Mouse (Mus musculus) G1E (cell line): ENCODE data around the gene Acot7. TPM values are rescaled to one million over a fixed set of nuclear protein-coding genes. Genes with fewer than 3 reads are reported as not detected.

ENCODE experiments used
- ATAC-seq: 2 replicates; pipeline ENCODE4 v1.8.0; 2016; ENCODE audit warnings: mild to moderate bottlenecking; ENCODE audit not compliant: insufficient number of reproducible peaks, poor library complexity, low FRiP score, severe bottlenecking; ENCODE audit errors: extremely low read depth
- DNase-seq: peaks from one replicate; pipeline ENCODE4 v3.0.0; 2012; ENCODE audit warnings: low spot score
- H3K27me3 ChIP-seq: 2 replicates; pipeline ENCODE4 v1.6.1; 2012; ENCODE audit warnings: mild to moderate bottlenecking, low read length, inconsistent platforms; ENCODE audit not compliant: insufficient read depth
- H3K36me3 ChIP-seq: replicated peaks from 2 replicates; pipeline ENCODE3; 2012; ENCODE audit warnings: mild to moderate bottlenecking, inconsistent platforms
- H3K4me1 ChIP-seq: 2 replicates; pipeline ENCODE4 v1.6.1; 2012; ENCODE audit warnings: low read depth, low read length, inconsistent platforms, mixed read lengths; ENCODE audit not compliant: insufficient read depth
- H3K4me3 ChIP-seq: 2 replicates; pipeline ENCODE4 v1.5.1; 2012; ENCODE audit warnings: low read depth, mild to moderate bottlenecking, inconsistent platforms, low read length, moderate library complexity, mixed read lengths
- H3K9me3 ChIP-seq: replicated peaks from 2 replicates; pipeline ENCODE4 v1.6.1; 2012; ENCODE audit warnings: inconsistent platforms
- CTCF ChIP-seq: IDR thresholded peaks from 2 replicates; pipeline ENCODE4 v1.5.1; 2012; ENCODE audit warnings: low read depth, low read length, inconsistent platforms, mixed read lengths
- GATA1 ChIP-seq: IDR thresholded peaks from 2 replicates; pipeline ENCODE4 v1.6.1; 2012; ENCODE audit warnings: borderline replicate concordance, low read length, inconsistent platforms, mixed read lengths
- GATA2 ChIP-seq: IDR thresholded peaks from 2 replicates; pipeline ENCODE4 v1.6.1; 2012; ENCODE audit warnings: low read depth, low read length, inconsistent platforms, borderline replicate concordance
- POLR2AphosphoS5 ChIP-seq: IDR thresholded peaks from 2 replicates; pipeline ENCODE4 v1.6.1; 2012; ENCODE audit warnings: low read depth, low read length, inconsistent platforms; ENCODE audit not compliant: insufficient replicate concordance
- TAL1 ChIP-seq: conservative IDR thresholded peaks from 2 replicates; pipeline ENCODE4 v1.6.1; 2012; ENCODE audit warnings: low read depth, low read length, inconsistent platforms, mixed read lengths
- polyA plus RNA-seq: library from polyadenylated mRNA; stranded (reverse); fragments of >175 nt; gene quantifications from 2 replicates; pipeline ENCODE4 v1.2.3, GENCODE M21; 2012
- total RNA-seq, 2 experiments: library from RNA; stranded (forward) in 1 of 2; stranded (reverse) in 1 of 2; fragments of 200-1000 nt in 1 of 2; fragments of >200 nt in 1 of 2; fragmentation: Nextera tagmentation in 1 of 2; gene quantifications; 2 replicates each; pipeline ENCODE4 v1.2.3; 2014 to 2017

Gene Acot7
- total and polyA plus RNA-seq, 3 experiments = 17.6 to 51.1 (median 22.1) TPM

GRCm38 (mm10) chr4:152158585-152159284 lies 19.2 kb upstream of the Acot7 start, which contains the start of gene Hes2:
Gene Hes2 (plus strand): TSS chr4:152158867.
- DNase-seq = no peak
- ATAC-seq = peak; percentile 62
- peak within 1 kb of the TSS; percentile 71 for H3K4me3 ChIP-seq
- H3K4me1 ChIP-seq = peaks cover 41% of the 10 kb centered on the region
- no peaks in the 10 kb centered on the region for H3K36me3 ChIP-seq
- TF ChIP-seq GATA1 = no peak
- no peak for TF ChIP-seq CTCF
- no peak for TF ChIP-seq POLR2AphosphoS5
- no peak for TF ChIP-seq GATA2
- TF ChIP-seq TAL1 = no peak
- H3K9me3 ChIP-seq = peaks cover 3% of the 10 kb centered on the region; the same call in 1 of the 2 replicates
- peaks cover 32% of the 10 kb centered on the region for H3K27me3 ChIP-seq

- DNase-seq (no peak), ATAC-seq (no peak)
- Histone ChIP-seq H3K9me3 (peaks cover 3% of the 10 kb centered on the region; the same call in 1 of the 2 replicates), H3K4me3 (peak overlapping the region; percentile 71; the same call in 1 of the 2 replicates), H3K4me1 (peaks cover 36% of the 10 kb centered on the region), H3K36me3 (no peaks in the 10 kb centered on the region), H3K27me3 (peaks cover 32% of the 10 kb centered on the region)
- TF ChIP-seq CTCF (no peak), TAL1 (no peak), GATA2 (no peak), GATA1 (no peak), POLR2AphosphoS5 (no peak)
Measured at GRCm38 (mm10) chr4:152159285-152159678, 18.7 kb upstream of the Acot7 start.

GRCm38 (mm10) chr4:152160748-152161147 lies 17.2 kb upstream of the Acot7 start:
- peaks cover 42% of the 10 kb centered on the region for H3K4me1 ChIP-seq
- no peak overlapping the region for H3K4me3 ChIP-seq
- DNase-seq (no peak), ATAC-seq (no peak)
- no peak for TF ChIP-seq CTCF
- no peak for TF ChIP-seq GATA2
- no peak for TF ChIP-seq GATA1
- TF ChIP-seq POLR2AphosphoS5 = no peak
- TF ChIP-seq TAL1 = no peak
- H3K27me3 ChIP-seq = peaks cover 32% of the 10 kb centered on the region
- peaks cover 3% of the 10 kb centered on the region; the same call in 1 of the 2 replicates for H3K9me3 ChIP-seq
- no peaks in the 10 kb centered on the region for H3K36me3 ChIP-seq

DNA sequence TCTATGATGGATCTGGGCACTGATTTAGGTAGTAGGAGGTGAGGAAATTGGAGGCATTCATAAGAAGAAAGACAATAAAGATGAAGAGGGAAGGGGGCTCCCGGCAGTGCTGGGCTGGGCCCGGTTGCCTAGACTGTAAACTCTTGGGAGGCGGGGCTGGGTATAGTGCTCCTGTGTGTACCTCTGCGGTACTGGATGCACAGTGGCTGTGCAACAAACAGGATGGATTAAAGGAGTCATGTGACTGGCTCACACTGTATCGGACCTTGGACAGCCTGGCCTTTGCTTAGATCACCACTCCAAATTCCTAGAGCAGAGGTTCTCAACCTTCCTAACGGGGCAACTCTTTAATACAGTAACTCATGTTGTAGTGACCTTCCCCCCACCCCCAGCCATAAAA lies 16.3 kb upstream of the Acot7 start:
- DNase-seq (no peak), ATAC-seq (no peak)
- Histone ChIP-seq H3K4me1 (peaks cover 45% of the 10 kb centered on the region), H3K4me3 (no peak overlapping the region), H3K27me3 (peaks cover 32% of the 10 kb centered on the region), H3K9me3 (peaks cover 3% of the 10 kb centered on the region; the same call in 1 of the 2 replicates), H3K36me3 (no peaks in the 10 kb centered on the region)
- TF ChIP-seq CTCF (no peak), GATA1 (no peak), TAL1 (no peak), GATA2 (no peak), POLR2AphosphoS5 (no peak)

GRCm38 (mm10) chr4:152162748-152163147 lies 15.2 kb upstream of the Acot7 start:
- Histone ChIP-seq H3K36me3 (no peaks in the 10 kb centered on the region), H3K4me1 (peaks cover 40% of the 10 kb centered on the region), H3K4me3 (no peak overlapping the region), H3K9me3 (peaks cover 3% of the 10 kb centered on the region; the same call in 1 of the 2 replicates), H3K27me3 (peaks cover 32% of the 10 kb centered on the region)
- DNase-seq = no peak
- TF ChIP-seq CTCF (no peak), TAL1 (no peak), GATA2 (no peak), POLR2AphosphoS5 (no peak), GATA1 (no peak)
- no peak for ATAC-seq

DNA sequence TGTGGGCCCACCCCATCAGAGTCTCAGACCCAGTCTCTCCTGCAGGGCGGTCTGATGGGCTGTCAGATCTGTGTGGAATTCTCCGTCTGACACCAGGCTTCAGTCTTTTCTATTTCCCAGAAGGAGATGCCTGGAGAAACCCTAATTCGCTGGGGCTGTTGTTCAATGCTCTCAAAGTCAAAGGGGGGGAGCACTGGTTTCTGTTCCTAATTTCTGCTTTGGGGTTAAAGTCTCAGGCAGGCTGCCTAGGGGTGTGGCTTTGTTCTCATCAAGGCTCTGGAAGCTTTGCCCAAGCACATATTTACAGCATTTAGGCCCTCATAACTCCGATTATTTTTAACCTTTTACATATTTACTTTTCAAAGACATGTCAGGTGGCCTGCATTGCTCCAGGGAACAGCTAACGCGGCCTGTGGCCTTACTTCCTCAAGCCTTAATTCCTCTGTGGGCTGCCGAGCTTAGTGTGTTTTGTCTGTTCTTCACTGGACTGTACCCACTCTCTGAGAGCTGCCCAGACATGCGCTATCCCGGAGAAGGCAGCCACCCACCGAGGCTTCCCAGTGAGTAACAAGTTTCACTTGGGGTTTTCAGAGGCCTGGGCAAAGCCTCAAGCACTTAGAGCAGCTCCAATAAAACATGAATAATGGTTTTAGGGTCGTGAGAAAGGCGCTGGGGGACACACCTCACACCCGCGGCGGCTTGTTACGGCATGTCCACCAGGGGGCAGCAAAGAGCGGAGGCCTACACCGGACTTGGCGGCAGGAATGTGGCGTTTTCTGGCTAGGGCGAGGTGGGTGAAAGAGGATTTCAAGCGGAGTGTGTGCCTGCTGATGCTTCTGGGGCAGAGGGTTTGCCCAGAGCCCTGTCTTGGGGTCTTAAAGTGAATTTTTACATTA lies 12.7 kb upstream of the Acot7 start:
- H3K4me3 ChIP-seq = no peak overlapping the region; the same call in 1 of the 2 replicates
- ATAC-seq = peak; percentile 56; the same call in 1 of the 2 replicates
- peaks cover 18% of the 10 kb centered on the region for H3K4me1 ChIP-seq
- DNase-seq = no peak
- H3K27me3 ChIP-seq = peaks cover 22% of the 10 kb centered on the region
- peaks cover 3% of the 10 kb centered on the region; the same call in 1 of the 2 replicates for H3K9me3 ChIP-seq
- TF ChIP-seq TAL1 = no peak
- peak; percentile 86 for TF ChIP-seq CTCF
- H3K36me3 ChIP-seq = no peaks in the 10 kb centered on the region
